In genomic region chr11:8481529-8481928, GRCm38 (mm10) we compare ENCODE assay signal across 19 mouse cellular contexts.
DNase-seq lines count a peak whose midpoint lies in the region; ATAC-seq lines count a peak whose summit lies in the region.
"Had no signal": no experiment of that assay in that cellular context is flagged by ENCODE, and none has a peak within 500 bp of the region (broad histone marks: within the 10 kb centered on the region; RNA-seq: fewer than 3 reads in every experiment).

No protein-coding gene starts in this region.

- H3K9ac ChIP-seq in embryonic facial prominence, embryonic 13.5 days, result no peak overlapping the region
- no peak overlapping the region for H3K9ac ChIP-seq in heart, embryonic 11.5 days (ENCODE audit: low read depth, low read length)
- H3K9ac ChIP-seq in hindbrain, embryonic 13.5 days, result no peak overlapping the region
- H3K9ac ChIP-seq in hindbrain, embryonic 11.5 days (ENCODE audit: low read depth, low read length), result no peak overlapping the region
- H3K9ac ChIP-seq: kidney, embryonic 15.5 days; liver, embryonic 13.5 days had no signal

- ATAC-seq in embryonic facial prominence, embryonic 13.5 days (ENCODE audit: insufficient number of reproducible peaks, insufficient read depth, low FRiP score, low TSS enrichment, low read depth), result no peak
- 0 out of 2 replicates have a peak, but pooled peaks have one; percentile 3 for ATAC-seq in heart, embryonic 11.5 days (replicated peaks; ENCODE audit: insufficient number of reproducible peaks, low FRiP score, low TSS enrichment)
- ATAC-seq in hindbrain, embryonic 13.5 days (ENCODE audit: low FRiP score), result no peak
- ATAC-seq in hindbrain, embryonic 11.5 days (ENCODE audit: low FRiP score), result no peak
- ATAC-seq: activated CD4-positive, CD25-positive, alpha-beta regulatory T cell, adult 4 months; midbrain, embryonic 16.5 days had no signal

- no peak overlapping the region for H3K4me2 ChIP-seq in embryonic facial prominence, embryonic 13.5 days
- H3K4me2 ChIP-seq in heart, embryonic 11.5 days, result no peak overlapping the region
- H3K4me2 ChIP-seq in hindbrain, embryonic 13.5 days, result no peak overlapping the region
- H3K4me2 ChIP-seq in hindbrain, embryonic 11.5 days (replicated peaks; ENCODE audit: low read depth, low read length), result no peak overlapping the region
- H3K4me2 ChIP-seq: kidney, embryonic 15.5 days; liver, embryonic 13.5 days had no signal

- H3K36me3 ChIP-seq in embryonic facial prominence, embryonic 13.5 days, result peaks cover 44% of the 10 kb centered on the region
- peaks cover 63% of the 10 kb centered on the region for H3K36me3 ChIP-seq in embryonic facial prominence, embryonic 10.5 days (replicated peaks)
- no peaks in the 10 kb centered on the region for H3K36me3 ChIP-seq in heart, embryonic 11.5 days (ENCODE audit: control insufficient read depth, insufficient read depth, low read length)
- H3K36me3 ChIP-seq in hindbrain, embryonic 13.5 days, result no peaks in the 10 kb centered on the region
- H3K36me3 ChIP-seq in hindbrain, embryonic 11.5 days (ENCODE audit: control insufficient read depth, insufficient read depth, low read length), result no peaks in the 10 kb centered on the region

- 88% methylated on average over 6 of the region's 6 CpGs for WGBS in embryonic facial prominence, embryonic 13.5 days
- WGBS in embryonic facial prominence, embryonic 10.5 days, result 92% methylated on average over 6 of the region's 6 CpGs
- 58% methylated on average over 6 of the region's 6 CpGs for WGBS in heart, embryonic 11.5 days (ENCODE audit: insufficient replicate concordance)
- WGBS in hindbrain, embryonic 13.5 days, result 87% methylated on average over 6 of the region's 6 CpGs
- WGBS in hindbrain, embryonic 11.5 days, result 90% methylated on average over 6 of the region's 6 CpGs

- H3K27me3 ChIP-seq in embryonic facial prominence, embryonic 13.5 days, result no peaks in the 10 kb centered on the region
- no peaks in the 10 kb centered on the region for H3K27me3 ChIP-seq in embryonic facial prominence, embryonic 10.5 days (replicated peaks; ENCODE audit: low read depth, poor library complexity, severe bottlenecking)
- H3K27me3 ChIP-seq in heart, embryonic 11.5 days (ENCODE audit: control insufficient read depth, insufficient read depth, low read length), result no peaks in the 10 kb centered on the region
- H3K27me3 ChIP-seq in hindbrain, embryonic 13.5 days, result no peaks in the 10 kb centered on the region
- H3K27me3 ChIP-seq in hindbrain, embryonic 11.5 days (ENCODE audit: control insufficient read depth, insufficient read depth, low read length), result no peaks in the 10 kb centered on the region
- H3K27me3 ChIP-seq: kidney, embryonic 15.5 days; liver, embryonic 13.5 days had no signal

- H3K4me1 ChIP-seq in embryonic facial prominence, embryonic 13.5 days, result peaks cover 40% of the 10 kb centered on the region
- no peaks in the 10 kb centered on the region for H3K4me1 ChIP-seq in embryonic facial prominence, embryonic 10.5 days
- peaks cover 19% of the 10 kb centered on the region for H3K4me1 ChIP-seq in heart, embryonic 11.5 days (ENCODE audit: control insufficient read depth, insufficient read depth, low read length)
- H3K4me1 ChIP-seq in hindbrain, embryonic 13.5 days (replicated peaks), result peaks cover 19% of the 10 kb centered on the region
- H3K4me1 ChIP-seq in hindbrain, embryonic 11.5 days (replicated peaks; ENCODE audit: control insufficient read depth, insufficient read depth, low read length), result no peaks in the 10 kb centered on the region
- H3K4me1 ChIP-seq: liver, embryonic 13.5 days had no signal

- intact Hi-C loops in heart, postnatal 10 days (cut with DNase I), result no loop called here

- H3K27ac ChIP-seq in embryonic facial prominence, embryonic 13.5 days, result peak overlapping the region; percentile 44; the same call in 1 of the 2 replicates
- no peak overlapping the region for H3K27ac ChIP-seq in embryonic facial prominence, embryonic 10.5 days (replicated peaks)
- no peak overlapping the region for H3K27ac ChIP-seq in heart, embryonic 11.5 days (ENCODE audit: low read depth, low read length)
- 0 out of 2 replicates have a peak overlapping the region, but pooled peaks have one; percentile 14 for H3K27ac ChIP-seq in hindbrain, embryonic 13.5 days
- H3K27ac ChIP-seq in hindbrain, embryonic 11.5 days (ENCODE audit: low read depth, low read length), result no peak overlapping the region
- H3K27ac ChIP-seq: kidney, embryonic 15.5 days; liver, embryonic 13.5 days had no signal

- H3K4me3 ChIP-seq in embryonic facial prominence, embryonic 13.5 days, result no peak overlapping the region
- no peak overlapping the region for H3K4me3 ChIP-seq in embryonic facial prominence, embryonic 10.5 days
- no peak overlapping the region for H3K4me3 ChIP-seq in heart, embryonic 11.5 days (ENCODE audit: low read depth, low read length)
- no peak overlapping the region for H3K4me3 ChIP-seq in hindbrain, embryonic 13.5 days
- H3K4me3 ChIP-seq in hindbrain, embryonic 11.5 days (ENCODE audit: low read depth, low read length), result no peak overlapping the region
- H3K4me3 ChIP-seq: kidney, embryonic 15.5 days; liver, embryonic 13.5 days; myocyte had no signal

- DNase-seq in embryonic facial prominence, embryonic 10.5 days (ENCODE audit: low spot score), result no peak
- no peak for DNase-seq in heart, postnatal 10 days
- no peak for DNase-seq in hindbrain, embryonic 11.5 days (ENCODE audit: low spot score)
- peak; percentile 40 for DNase-seq in brain, adult 2 months (ENCODE audit: low read depth, low spot score)
- DNase-seq in spleen, adult 18-20 months, result no peak
- DNase-seq: adrenal gland, postnatal 10 days; cerebellum, adult 2 months; cerebellum, postnatal 25 days; kidney, adult 11 months; kidney, postnatal 36 days; liver, embryonic 13.5 days; lung, adult 2 months had no signal

- no peaks in the 10 kb centered on the region for H3K9me3 ChIP-seq in embryonic facial prominence, embryonic 13.5 days
- no peaks in the 10 kb centered on the region for H3K9me3 ChIP-seq in embryonic facial prominence, embryonic 10.5 days
- no peaks in the 10 kb centered on the region for H3K9me3 ChIP-seq in heart, embryonic 11.5 days (replicated peaks; ENCODE audit: control insufficient read depth, low read length)
- H3K9me3 ChIP-seq in hindbrain, embryonic 13.5 days, result no peaks in the 10 kb centered on the region
- H3K9me3 ChIP-seq in hindbrain, embryonic 11.5 days (ENCODE audit: control insufficient read depth, low read length), result no peaks in the 10 kb centered on the region
- H3K9me3 ChIP-seq: kidney, embryonic 15.5 days; liver, embryonic 13.5 days had no signal

Comparison
In these comparisons a context has a peak if more than half of its experiments do, and no peak if none do; other contexts are left out.
1. H3K27ac ChIP-seq: peak in embryonic facial prominence, embryonic 13.5 days (single experiment) and hindbrain, embryonic 13.5 days (single experiment); none in embryonic facial prominence, embryonic 10.5 days (single experiment), heart, embryonic 11.5 days (single experiment) and hindbrain, embryonic 11.5 days (single experiment).